Mouse (Mus musculus) macrophage (primary cell): ENCODE measurements around the gene Kcnh1. TPM values are rescaled to one million over a fixed set of nuclear protein-coding genes. Genes with fewer than 3 reads are reported as not detected.

Experiments used
- H3K27ac ChIP-seq: fragments of 350-480 bp; formaldehyde crosslinking; 2 replicates; pipeline ENCODE4 v1.9.0; 2021
- H3K36me3 ChIP-seq: fragments of 350-480 bp; formaldehyde crosslinking; 2 replicates; pipeline ENCODE4 v1.9.0; 2021; ENCODE audit errors: inconsistent target
- H3K4me3 ChIP-seq: fragments of 350-480 bp; formaldehyde crosslinking; 2 replicates; pipeline ENCODE4 v1.9.0; 2021; ENCODE audit errors: inconsistent target
- H3K79me2 ChIP-seq: fragments of 350-480 bp; formaldehyde crosslinking; 2 replicates; pipeline ENCODE4 v1.9.0; 2021; ENCODE audit errors: inconsistent target
- WGBS: methylation state at CpG from one replicate; pipeline ENCODE4 v1.1.7; 2026; ENCODE audit warnings: inconsistent platforms; ENCODE audit not compliant: missing documents; 5-methylcytosine and 5-hydroxymethylcytosine counted together
- polyA plus RNA-seq: library from polyadenylated mRNA; stranded (reverse); fragments of 250-400 nt; gene quantifications from 3 replicates; pipeline ENCODE4 v1.2.4, GENCODE M21; 2018; ENCODE audit warnings: inconsistent platforms

Kcnh1 gene
- polyA plus RNA-seq, 1 experiment from 2014 or later = not detected

- no peak overlapping the region for H3K4me3 ChIP-seq
- 98% methylated on average over 4 of the region's 4 CpGs for WGBS
- no peak overlapping the region for H3K27ac ChIP-seq
- H3K36me3 ChIP-seq = no peaks in the 10 kb centered on the region
- no peaks in the 10 kb centered on the region for H3K79me2 ChIP-seq
Observed at GRCm38 (mm10) chr1:192214666-192215065, 24.1 kb downstream of the Kcnh1 start.

- Histone ChIP-seq H3K4me3 (no peak overlapping the region), H3K79me2 (no peaks in the 10 kb centered on the region), H3K27ac (no peak overlapping the region), H3K36me3 (no peaks in the 10 kb centered on the region)
- WGBS = 72% methylated on average over 2 of the region's 2 CpGs
Observed at GRCm38 (mm10) chr1:192220156-192220555, 29.6 kb downstream of the Kcnh1 start.

GRCm38 (mm10) chr1:192224161-192224560, 33.6 kb downstream of the Kcnh1 start:
- H3K79me2 ChIP-seq = no peaks in the 10 kb centered on the region
- H3K27ac ChIP-seq = no peak overlapping the region
- 67% methylated on average over 4 of the region's 4 CpGs for WGBS
- no peaks in the 10 kb centered on the region for H3K36me3 ChIP-seq
- H3K4me3 ChIP-seq = no peak overlapping the region

- 17% methylated on average over 1 of the region's 1 CpGs for WGBS
- no peaks in the 10 kb centered on the region for H3K79me2 ChIP-seq
- H3K4me3 ChIP-seq = no peak overlapping the region
- no peak overlapping the region for H3K27ac ChIP-seq
- no peaks in the 10 kb centered on the region for H3K36me3 ChIP-seq
Observed at GRCm38 (mm10) chr1:192232696-192233095, 42.1 kb downstream of the Kcnh1 start.

GRCm38 (mm10) chr1:192246836-192247235, 56.3 kb downstream of the Kcnh1 start:
- 92% methylated on average over 3 of the region's 3 CpGs for whole genome bisulfite sequencing
- Histone ChIP-seq H3K79me2 (no peaks in the 10 kb centered on the region), H3K27ac (no peak overlapping the region), H3K4me3 (no peak overlapping the region), H3K36me3 (no peaks in the 10 kb centered on the region)

- Histone ChIP-seq H3K79me2 (no peaks in the 10 kb centered on the region), H3K36me3 (no peaks in the 10 kb centered on the region), H3K27ac (no peak overlapping the region), H3K4me3 (no peak overlapping the region)
- WGBS = 88% methylated on average over 5 of the region's 5 CpGs
Observed at GRCm38 (mm10) chr1:192259146-192259545, 68.6 kb downstream of the Kcnh1 start.

- no peak overlapping the region for H3K27ac ChIP-seq
- no peaks in the 10 kb centered on the region for H3K36me3 ChIP-seq
- H3K4me3 ChIP-seq = no peak overlapping the region
- H3K79me2 ChIP-seq = no peaks in the 10 kb centered on the region
- WGBS = 72% methylated on average over 7 of the region's 7 CpGs
Observed at GRCm38 (mm10) chr1:192259616-192260015, 69.0 kb downstream of the Kcnh1 start.

GRCm38 (mm10) chr1:192265704-192266103, 75.1 kb downstream of the Kcnh1 start:
- Histone ChIP-seq H3K4me3 (no peak overlapping the region), H3K27ac (no peak overlapping the region), H3K36me3 (no peaks in the 10 kb centered on the region), H3K79me2 (no peaks in the 10 kb centered on the region)
- WGBS = 85% methylated on average over 1 of the region's 1 CpGs

GRCm38 (mm10) chr1:192266956-192267355, 76.4 kb downstream of the Kcnh1 start:
- WGBS = 97% methylated on average over 6 of the region's 6 CpGs
- no peak overlapping the region for H3K4me3 ChIP-seq
- H3K36me3 ChIP-seq = no peaks in the 10 kb centered on the region
- no peak overlapping the region for H3K27ac ChIP-seq
- H3K79me2 ChIP-seq = no peaks in the 10 kb centered on the region

- 89% methylated on average over 5 of the region's 5 CpGs for WGBS
- no peak overlapping the region for H3K27ac ChIP-seq
- H3K79me2 ChIP-seq = no peaks in the 10 kb centered on the region
- H3K4me3 ChIP-seq = no peak overlapping the region
- no peaks in the 10 kb centered on the region for H3K36me3 ChIP-seq
Observed at GRCm38 (mm10) chr1:192268878-192269277, 78.3 kb downstream of the Kcnh1 start.

GRCm38 (mm10) chr1:192269911-192270310, 79.3 kb downstream of the Kcnh1 start:
- no peaks in the 10 kb centered on the region for H3K36me3 ChIP-seq
- H3K4me3 ChIP-seq = no peak overlapping the region
- WGBS = 89% methylated on average over 9 of the region's 9 CpGs
- no peak overlapping the region for H3K27ac ChIP-seq
- H3K79me2 ChIP-seq = no peaks in the 10 kb centered on the region

- Histone ChIP-seq H3K36me3 (no peaks in the 10 kb centered on the region), H3K27ac (no peak overlapping the region), H3K79me2 (no peaks in the 10 kb centered on the region), H3K4me3 (no peak overlapping the region)
- 91% methylated on average over 5 of the region's 5 CpGs for WGBS
Observed at GRCm38 (mm10) chr1:192277801-192278385, 87.3 kb downstream of the Kcnh1 start.

GRCm38 (mm10) chr1:192284340-192284739, 93.8 kb downstream of the Kcnh1 start:
- Histone ChIP-seq H3K79me2 (no peaks in the 10 kb centered on the region), H3K27ac (no peak overlapping the region), H3K4me3 (no peak overlapping the region), H3K36me3 (no peaks in the 10 kb centered on the region)
- 89% methylated on average over 3 of the region's 3 CpGs for WGBS

GRCm38 (mm10) chr1:192284950-192285349, 94.4 kb downstream of the Kcnh1 start:
- Histone ChIP-seq H3K36me3 (no peaks in the 10 kb centered on the region), H3K27ac (no peak overlapping the region), H3K79me2 (no peaks in the 10 kb centered on the region), H3K4me3 (no peak overlapping the region)
- 59% methylated on average over 3 of the region's 3 CpGs for WGBS

GRCm38 (mm10) chr1:192288456-192288855, 97.9 kb downstream of the Kcnh1 start:
- Histone ChIP-seq H3K27ac (no peak overlapping the region), H3K79me2 (no peaks in the 10 kb centered on the region), H3K36me3 (no peaks in the 10 kb centered on the region), H3K4me3 (no peak overlapping the region)
- WGBS = 91% methylated on average over 8 of the region's 8 CpGs

GRCm38 (mm10) chr1:192291286-192291685, 100.7 kb downstream of the Kcnh1 start:
- H3K36me3 ChIP-seq = no peaks in the 10 kb centered on the region
- no peaks in the 10 kb centered on the region for H3K79me2 ChIP-seq
- H3K27ac ChIP-seq = no peak overlapping the region
- H3K4me3 ChIP-seq = no peak overlapping the region
- 73% methylated on average over 3 of the region's 3 CpGs for WGBS
